Mouse (Mus musculus) neural tube, embryonic 14.5 days (tissue): ENCODE results near the gene Mup16. TPM values are rescaled to one million over a fixed set of nuclear protein-coding genes. Genes with fewer than 3 reads are reported as not detected.
"Not testable (repeated sequence)": the region's sequence is repeated elsewhere in the genome, so short reads cannot be mapped to it uniquely, and the experiment has no call there.

Experiments
- ATAC-seq: fragments of 200-750 bp; cut with Nextera tagmentation; 2 replicates; pipeline ENCODE4 v1.8.0; 2017; ENCODE audit warnings: low read depth, mild to moderate bottlenecking, moderate TSS enrichment, moderate library complexity
- H3K27ac ChIP-seq: fragments of 300-500 bp; sonication (generic); 2 replicates; pipeline ENCODE4 v1.5.1; 2014; ENCODE audit warnings: low read depth, mild to moderate bottlenecking, control low read depth, low read length, moderate library complexity, mixed read lengths
- H3K27me3 ChIP-seq: fragments of 300-500 bp; sonication (generic); 2 replicates; pipeline ENCODE4 v1.6.1; 2014; ENCODE audit warnings: low read length; ENCODE audit not compliant: control insufficient read depth, insufficient read depth
- H3K36me3 ChIP-seq: fragments of 300-500 bp; sonication (generic); 2 replicates; pipeline ENCODE4 v1.6.1; 2014; ENCODE audit warnings: low read length, mixed read lengths; ENCODE audit not compliant: control insufficient read depth, insufficient read depth
- H3K4me1 ChIP-seq: fragments of 300-500 bp; sonication (generic); 2 replicates; pipeline ENCODE4 v1.6.1; 2014; ENCODE audit warnings: low read length; ENCODE audit not compliant: control insufficient read depth, insufficient read depth
- H3K4me2 ChIP-seq: fragments of 300-500 bp; sonication (generic); 2 replicates; pipeline ENCODE4 v1.6.1; 2014; ENCODE audit warnings: mild to moderate bottlenecking, low read depth, low read length, control low read depth
- H3K4me3 ChIP-seq: fragments of 300-500 bp; sonication (generic); 2 replicates; pipeline ENCODE4 v1.5.1; 2014; ENCODE audit warnings: low read depth, low read length, control low read depth, mixed read lengths
- H3K9ac ChIP-seq: fragments of 300-500 bp; sonication (generic); replicated peaks from 2 replicates; pipeline ENCODE4 v1.6.1; 2014; ENCODE audit warnings: low read depth, mild to moderate bottlenecking, control low read depth, low read length, mixed read lengths
- H3K9me3 ChIP-seq: fragments of 300-500 bp; sonication (generic); 2 replicates; pipeline ENCODE4 v1.6.1; 2016; ENCODE audit warnings: low read length; ENCODE audit not compliant: control insufficient read depth
- WGBS: fragments of 180-500 bp; shearing (Covaris S2); extraction: QIAGEN DNeasy Blood & Tissue Kit; methylation state at CpG from one replicate; pipeline ENCODE4 v1.1.7; 2014; 5-methylcytosine and 5-hydroxymethylcytosine counted together
- polyA plus RNA-seq: library from polyadenylated mRNA; unstranded; fragments of >200 nt; fragmentation: Nextera tagmentation; extraction: Ambion mirVana; gene quantifications from 2 replicates; pipeline ENCODE4 v1.2.1, GENCODE M21; 2014

The Mup16 gene
- not detected in 2 replicates for polyA plus RNA-seq

DNA sequence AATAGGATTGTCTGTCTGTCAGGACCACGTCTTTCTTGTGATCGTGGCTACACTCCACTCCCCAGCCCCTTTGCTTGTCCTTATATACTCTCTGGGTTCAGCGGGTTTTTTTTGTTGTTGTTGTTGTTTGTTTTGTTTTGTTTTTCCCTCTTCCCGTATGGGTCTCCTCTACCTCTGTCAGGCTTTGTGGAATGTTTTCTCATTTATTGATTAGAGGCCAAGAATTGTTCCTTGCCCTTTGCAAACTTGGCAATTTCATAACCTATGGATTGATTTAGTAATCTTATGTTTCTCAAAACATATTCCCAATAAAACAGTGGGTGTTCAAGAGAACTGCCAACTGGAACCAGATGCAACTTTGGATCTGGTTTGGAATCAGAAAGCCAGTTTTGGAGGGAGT, at the start of gene Mup16:
Gene Mup16 (minus strand): TSS at position 101 of the 400 bp plus-strand sequence.
- H3K4me3 ChIP-seq, H3K36me3 ChIP-seq, H3K4me2 ChIP-seq, H3K27ac ChIP-seq, H3K9me3 ChIP-seq, H3K4me1 ChIP-seq, H3K27me3 ChIP-seq, H3K9ac ChIP-seq, ATAC-seq: not testable (repeated sequence)
- WGBS = 88% methylated on average over 2 of the region's 4 CpGs

DNA sequence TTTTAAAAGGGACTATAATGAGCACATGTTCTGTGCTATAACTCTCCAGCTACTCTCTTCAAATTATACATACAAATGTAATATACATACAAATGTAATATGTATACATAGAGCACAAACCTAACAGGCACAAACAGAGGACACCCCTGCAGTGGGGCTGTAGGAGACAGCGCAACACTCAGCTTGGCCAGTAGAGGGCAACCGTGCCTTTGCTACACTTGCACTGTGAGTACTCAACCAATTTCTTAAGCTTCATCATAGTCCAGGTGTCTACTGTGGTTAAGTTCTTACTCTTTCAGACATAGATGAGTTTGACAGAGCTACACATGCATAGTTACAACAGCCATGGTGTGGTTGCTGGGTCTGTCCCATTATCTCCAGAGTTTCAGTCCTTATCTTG, 36.6 kb upstream of the Mup16 start:
- not testable (repeated sequence) for H3K27me3 ChIP-seq, ATAC-seq, H3K4me1 ChIP-seq, H3K9me3 ChIP-seq, H3K36me3 ChIP-seq, H3K9ac ChIP-seq, H3K4me2 ChIP-seq, H3K4me3 ChIP-seq, H3K27ac ChIP-seq
- WGBS = 33% methylated on average over 2 of the region's 2 CpGs

Other genes with a start within 250 kb of the Mup16 start
- gene Mup14, start 215.5 kb downstream of the Mup16 start, polyA plus RNA-seq = not detected in 2 replicates
- gene Mup15, start 79.8 kb downstream of the Mup16 start, polyA plus RNA-seq = not detected in 2 replicates
- gene Mup17, start 76.3 kb upstream of the Mup16 start, polyA plus RNA-seq = not detected in 2 replicates
- not detected in 2 replicates for gene Mup18, start 154.6 kb upstream of the Mup16 start, polyA plus RNA-seq